Mouse (Mus musculus) liver, adult 2 months (tissue): Measurements from ENCODE around the gene Gpr137c. TPM values are rescaled to one million over a fixed set of nuclear protein-coding genes. Genes with fewer than 3 reads are reported as not detected.

Experiments used
- DNase-seq: peaks from one replicate; pipeline ENCODE4 v3.0.0-alpha.2; 2011; ENCODE audit warnings: low read depth, low spot score; ENCODE audit errors: extremely low read depth
- H3K27ac ChIP-seq: fragments of 200-500 bp; replicated peaks from 2 replicates; pipeline ENCODE4 v1.5.1; 2012; ENCODE audit warnings: low read depth, mild to moderate bottlenecking, control low read depth, inconsistent platforms, low read length; ENCODE audit not compliant: insufficient read depth
- H3K27me3 ChIP-seq: fragments of 200-500 bp; 2 replicates; pipeline ENCODE4 v1.6.1; 2012; ENCODE audit warnings: mild to moderate bottlenecking, moderate library complexity, low read length, inconsistent platforms; ENCODE audit not compliant: control insufficient read depth, insufficient read depth
- H3K36me3 ChIP-seq: fragments of 200-500 bp; 2 replicates; pipeline ENCODE4 v1.6.1; 2012; ENCODE audit warnings: low read length, inconsistent platforms; ENCODE audit not compliant: control insufficient read depth, insufficient read depth
- H3K4me1 ChIP-seq: fragments of 200-500 bp; 2 replicates; pipeline ENCODE4 v1.6.1; 2011; ENCODE audit warnings: low read length; ENCODE audit not compliant: control insufficient read depth, insufficient read depth
- H3K4me3 ChIP-seq: fragments of 200-500 bp; 2 replicates; pipeline ENCODE4 v1.5.1; 2011; ENCODE audit warnings: low read depth, mild to moderate bottlenecking, control low read depth, low read length, moderate library complexity; ENCODE audit not compliant: insufficient read depth
- H3K79me2 ChIP-seq: fragments of 200-500 bp; 2 replicates; pipeline ENCODE4 v1.6.1; 2012; ENCODE audit warnings: inconsistent platforms, mild to moderate bottlenecking, low read length, moderate library complexity; ENCODE audit not compliant: control insufficient read depth, insufficient read depth
- H3K9ac ChIP-seq: fragments of 200-500 bp; 2 replicates; pipeline ENCODE4 v1.6.1; 2012; ENCODE audit warnings: low read depth, mild to moderate bottlenecking, control low read depth, inconsistent platforms, low read length
- CTCF ChIP-seq: fragments of 200-500 bp; IDR thresholded peaks from 2 replicates; pipeline ENCODE4 v1.5.1; 2011; ENCODE audit warnings: low read depth, low read length, control low read depth
- POLR2A ChIP-seq: fragments of 200-500 bp; IDR thresholded peaks from 2 replicates; pipeline ENCODE4 v1.6.1; 2011; ENCODE audit warnings: low read length, control low read depth; ENCODE audit not compliant: insufficient read depth; ENCODE audit errors: extremely low read depth
- WGBS: fragments of 180-500 bp; shearing (Covaris S2); methylation state at CpG from one replicate; pipeline ENCODE4 v1.1.7; 2018; 5-methylcytosine and 5-hydroxymethylcytosine counted together
- polyA plus RNA-seq: library from polyadenylated mRNA; depleted of rRNA; stranded (reverse); fragments of >200 nt; gene quantifications from 2 replicates; pipeline ENCODE4 v1.2.3, GENCODE M21; 2012
- total RNA-seq: library from RNA; depleted of rRNA; stranded (reverse); fragments of >200 nt; gene quantifications from 2 replicates; pipeline ENCODE4 v1.2.3, GENCODE M21; 2014

Gpr137c gene
- total and polyA plus RNA-seq, 2 experiments = 1.6 to 3.3 TPM

DNA sequence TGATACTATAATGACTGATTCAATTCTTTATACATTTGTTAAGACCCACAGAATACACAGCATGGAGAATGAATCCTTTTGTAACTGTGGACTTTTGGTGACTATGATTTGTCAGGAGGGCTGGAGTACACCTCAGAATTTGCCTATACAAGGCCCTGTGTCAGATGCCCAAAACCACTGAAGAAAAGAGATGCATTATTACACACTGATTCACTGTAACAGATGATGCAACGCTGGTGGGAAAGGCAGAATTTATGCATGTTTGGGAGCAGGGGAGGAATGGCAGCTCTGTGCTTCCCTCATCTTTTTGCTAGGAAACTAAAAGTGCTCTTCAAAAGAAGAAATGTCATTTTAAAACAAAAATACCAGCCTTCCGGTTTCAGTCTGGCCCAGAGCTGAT is 28.5 kb upstream of the Gpr137c start:
- Histone ChIP-seq H3K36me3 (no peaks in the 10 kb centered on the region), H3K79me2 (no peaks in the 10 kb centered on the region), H3K27ac (no peak overlapping the region), H3K4me3 (no peak overlapping the region), H3K27me3 (no peaks in the 10 kb centered on the region), H3K4me1 (no peaks in the 10 kb centered on the region), H3K9ac (no peak overlapping the region)
- TF ChIP-seq CTCF (no peak), POLR2A (no peak)
- WGBS = 89% methylated on average over 2 of the region's 2 CpGs
- DNase-seq = no peak

DNA sequence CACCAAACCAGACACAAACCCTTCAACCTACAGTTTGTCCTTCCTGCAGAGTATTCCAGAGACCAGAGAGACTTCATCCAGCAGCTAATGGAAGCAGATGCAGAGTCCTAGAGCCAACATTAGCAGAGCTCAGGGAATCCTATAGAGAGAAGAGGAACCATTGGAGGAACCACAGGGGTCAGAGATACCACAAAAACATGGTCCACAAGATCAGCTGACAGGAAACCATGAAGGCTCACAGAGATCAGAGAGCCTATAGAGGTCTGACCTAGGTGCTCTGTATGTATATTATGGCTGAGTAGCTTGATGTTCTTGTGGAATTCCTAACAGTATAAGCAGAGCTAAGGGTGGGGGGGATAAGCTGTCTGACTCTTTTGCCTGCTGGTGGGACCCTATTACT is 18.9 kb upstream of the Gpr137c start:
- no peak overlapping the region for H3K27ac ChIP-seq
- no peak for TF ChIP-seq CTCF
- no peak for TF ChIP-seq POLR2A
- H3K36me3 ChIP-seq = peaks cover 2% of the 10 kb centered on the region
- no peaks in the 10 kb centered on the region for H3K79me2 ChIP-seq
- no peaks in the 10 kb centered on the region for H3K27me3 ChIP-seq
- DNase-seq = no peak
- H3K9ac ChIP-seq = no peak overlapping the region
- H3K4me1 ChIP-seq = no peaks in the 10 kb centered on the region
- no peak overlapping the region for H3K4me3 ChIP-seq

DNA sequence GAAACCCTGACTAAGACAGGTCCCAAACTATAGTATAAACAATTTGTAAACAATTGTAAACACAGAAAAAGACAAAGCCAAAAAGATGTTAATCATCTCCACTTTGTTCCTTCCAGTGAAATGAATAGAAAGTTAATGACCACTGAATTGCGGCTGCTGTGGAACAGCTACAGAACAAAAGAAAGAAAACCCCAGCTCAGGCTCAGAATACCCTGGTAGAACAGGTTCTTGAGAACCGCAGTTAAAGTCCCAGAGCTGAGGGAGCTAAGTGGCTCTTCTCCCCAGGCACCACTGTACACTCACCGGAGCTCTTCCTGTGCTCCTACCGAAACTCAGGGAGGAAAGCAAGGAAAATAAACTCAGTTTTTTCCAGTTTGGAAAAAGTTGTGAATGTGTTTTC is 8.8 kb upstream of the Gpr137c start:
- no peaks in the 10 kb centered on the region for H3K79me2 ChIP-seq
- 89% methylated on average over 4 of the region's 4 CpGs for WGBS

GRCm38 (mm10) chr14:45211431-45211830 is 8.1 kb upstream of the Gpr137c start:
- WGBS = 92% methylated on average over 1 of the region's 1 CpGs
- DNase-seq = no peak

More for the DNA sequence above, 8.8 kb upstream of the Gpr137c start:
- no peaks in the 10 kb centered on the region for H3K27me3 ChIP-seq
- DNase-seq = no peak
- H3K9ac ChIP-seq = no peak overlapping the region
- peaks cover 2% of the 10 kb centered on the region; the same call in 1 of the 2 replicates for H3K36me3 ChIP-seq
- no peak overlapping the region for H3K27ac ChIP-seq
- no peak overlapping the region for H3K4me3 ChIP-seq
- H3K4me1 ChIP-seq = no peaks in the 10 kb centered on the region
- TF ChIP-seq CTCF = no peak
- no peak for TF ChIP-seq POLR2A

DNA sequence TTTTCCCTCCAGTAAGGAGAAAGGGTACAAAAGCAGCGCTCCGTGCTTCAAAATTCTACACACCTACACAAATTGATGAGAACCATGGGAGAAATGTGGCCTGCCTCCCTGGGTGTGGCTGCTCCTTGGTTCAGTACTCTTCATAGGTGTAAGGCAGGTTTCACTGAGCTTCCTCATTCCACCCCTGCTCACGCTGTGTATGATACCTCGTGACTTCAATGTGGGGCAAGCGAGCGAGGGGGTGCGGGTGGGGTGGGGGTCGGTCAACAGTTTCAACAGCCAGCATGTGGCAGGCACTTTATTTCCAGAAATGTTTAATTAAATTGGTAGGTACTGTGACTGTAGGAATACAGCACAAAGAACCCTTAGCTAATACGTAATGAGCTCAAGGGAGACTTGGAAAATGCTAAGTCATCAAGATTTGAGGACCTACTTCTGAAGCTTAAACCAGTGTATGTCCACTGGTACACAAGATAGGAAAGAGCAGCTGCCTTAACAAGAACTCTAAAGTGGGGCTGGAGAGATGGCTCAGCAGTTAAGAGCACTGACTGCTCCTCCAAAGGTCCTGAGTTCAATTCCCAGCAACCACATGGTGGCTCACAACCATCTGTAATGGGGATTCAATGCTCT is 2.7 kb upstream of the Gpr137c start:
- Histone ChIP-seq H3K4me3 (no peak overlapping the region), H3K27me3 (no peaks in the 10 kb centered on the region), H3K79me2 (no peaks in the 10 kb centered on the region), H3K9ac (no peak overlapping the region), H3K36me3 (no peaks in the 10 kb centered on the region), H3K4me1 (no peaks in the 10 kb centered on the region; the same call in 1 of the 2 replicates), H3K27ac (no peak overlapping the region)
- 98% methylated on average over 9 of the region's 9 CpGs for WGBS
- TF ChIP-seq POLR2A (no peak), CTCF (no peak)
- no peak for DNase-seq

More at GRCm38 (mm10) chr14:45211431-45211830, 8.1 kb upstream of the Gpr137c start:
- Histone ChIP-seq H3K27me3 (no peaks in the 10 kb centered on the region), H3K36me3 (peaks cover 2% of the 10 kb centered on the region; the same call in 1 of the 2 replicates), H3K27ac (no peak overlapping the region), H3K4me1 (no peaks in the 10 kb centered on the region), H3K4me3 (no peak overlapping the region), H3K9ac (no peak overlapping the region), H3K79me2 (no peaks in the 10 kb centered on the region)
- TF ChIP-seq CTCF (no peak), POLR2A (no peak)

DNA sequence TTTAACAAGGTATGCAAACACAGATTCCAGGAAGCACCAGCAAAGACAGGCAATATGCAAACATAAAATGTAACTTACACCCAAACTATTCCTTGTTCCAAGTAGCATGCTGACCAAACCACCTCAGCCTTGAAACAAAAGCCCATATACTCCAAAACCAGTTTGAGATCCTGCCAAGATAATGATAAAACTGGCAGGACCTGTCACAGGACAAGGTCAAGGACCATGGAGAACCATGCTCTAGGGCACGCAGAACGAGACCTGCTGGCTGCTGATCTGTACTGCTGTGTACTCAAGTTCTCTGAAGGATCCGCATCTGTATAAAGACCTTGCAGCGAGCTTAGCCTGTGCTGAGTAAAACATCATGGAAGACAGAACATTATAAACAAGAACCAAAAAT is 1.8 kb upstream of the Gpr137c start:
- H3K9ac ChIP-seq = no peak overlapping the region
- H3K36me3 ChIP-seq = no peaks in the 10 kb centered on the region
- peak; percentile 26 for DNase-seq
- no peak overlapping the region for H3K4me3 ChIP-seq
- no peaks in the 10 kb centered on the region for H3K27me3 ChIP-seq
- H3K79me2 ChIP-seq = no peaks in the 10 kb centered on the region
- no peaks in the 10 kb centered on the region; the same call in 1 of the 2 replicates for H3K4me1 ChIP-seq
- TF ChIP-seq POLR2A = no peak
- TF ChIP-seq CTCF = no peak
- H3K27ac ChIP-seq = no peak overlapping the region
- 42% methylated on average over 4 of the region's 4 CpGs for WGBS
